Mouse (Mus musculus) forebrain, postnatal 0 days (tissue): Measurements from ENCODE around the gene Rexo1. TPM values are rescaled to one million over a fixed set of nuclear protein-coding genes. Genes with fewer than 3 reads are reported as not detected.
A peak's percentile ranks its signal among the peaks of the same experiment; 100 is the strongest.

Source experiments
- ATAC-seq: fragments of 200-750 bp; cut with Nextera tagmentation; 2 replicates; pipeline ENCODE4 v1.8.0; 2017; ENCODE audit warnings: mild to moderate bottlenecking, moderate library complexity
- DNase-seq: peaks from one replicate; pipeline ENCODE4 v3.0.0-alpha.2; 2015
- H3K27ac ChIP-seq: fragments of 300-500 bp; sonication (generic); 2 replicates; pipeline ENCODE4 v1.5.1; 2014; ENCODE audit warnings: low read depth, mild to moderate bottlenecking, antibody characterized with exemption, low read length, moderate library complexity, mixed read lengths
- H3K27me3 ChIP-seq: fragments of 300-500 bp; sonication (generic); 2 replicates; pipeline ENCODE4 v1.6.1; 2014; ENCODE audit warnings: mild to moderate bottlenecking, low read length, mixed read lengths; ENCODE audit not compliant: insufficient read depth
- H3K36me3 ChIP-seq: fragments of 300-500 bp; sonication (generic); 2 replicates; pipeline ENCODE4 v1.6.1; 2014; ENCODE audit warnings: mild to moderate bottlenecking, moderate library complexity; ENCODE audit not compliant: insufficient read depth
- H3K4me1 ChIP-seq: fragments of 300-500 bp; sonication (generic); 2 replicates; pipeline ENCODE4 v1.6.1; 2014; ENCODE audit warnings: antibody characterized with exemption; ENCODE audit not compliant: insufficient read depth
- H3K4me2 ChIP-seq: fragments of 300-500 bp; sonication (generic); 2 replicates; pipeline ENCODE4 v1.6.1; 2014; ENCODE audit warnings: low read depth, mild to moderate bottlenecking, moderate library complexity
- H3K4me3 ChIP-seq: fragments of 300-500 bp; sonication (generic); 2 replicates; pipeline ENCODE4 v1.5.1; 2014; ENCODE audit warnings: low read depth, low read length, mixed read lengths
- H3K9ac ChIP-seq: fragments of 300-500 bp; sonication (generic); 2 replicates; pipeline ENCODE4 v1.6.1; 2014; ENCODE audit warnings: mild to moderate bottlenecking
- H3K9me3 ChIP-seq: fragments of 300-500 bp; sonication (generic); 2 replicates; pipeline ENCODE4 v1.6.1; 2016; ENCODE audit warnings: low read length
- CTCF ChIP-seq: sonication (generic); IDR thresholded peaks from 2 replicates; pipeline ENCODE4 v1.5.1; 2016; ENCODE audit warnings: antibody characterized with exemption, control low read depth, low read depth
- WGBS: fragments of 180-500 bp; shearing (Covaris S2); extraction: QIAGEN DNeasy Blood & Tissue Kit; methylation state at CpG from one replicate; pipeline ENCODE4 v1.1.7; 2014; 5-methylcytosine and 5-hydroxymethylcytosine counted together
- polyA plus RNA-seq: library from polyadenylated mRNA; unstranded; fragments of >200 nt; fragmentation: Nextera tagmentation; extraction: Ambion mirVana; gene quantifications from 2 replicates; pipeline ENCODE4 v1.2.1, GENCODE M21; 2015
- total RNA-seq: library from RNA; depleted of rRNA; stranded (reverse); fragments of >200 nt; gene quantifications from 2 replicates; pipeline ENCODE4 v1.2.3, GENCODE M21; 2014

The Rexo1 gene
- total and polyA plus RNA-seq, 2 experiments from 2014 or later: 30.5 to 40.3 TPM

GRCm38 (mm10) chr10:80553575-80553974 lies 7.8 kb downstream of the Rexo1 start:
- H3K4me1 ChIP-seq: no peaks in the 10 kb centered on the region
- H3K27me3 ChIP-seq: no peaks in the 10 kb centered on the region
- H3K36me3 ChIP-seq: peaks cover 14% of the 10 kb centered on the region
- H3K9me3 ChIP-seq: no peaks in the 10 kb centered on the region
- H3K9ac ChIP-seq: no peak overlapping the region
- ATAC-seq: no peak
- 92% methylated on average over 8 of the region's 8 CpGs for WGBS
- H3K27ac ChIP-seq: no peak overlapping the region
- TF ChIP-seq CTCF: no peak
- no peak overlapping the region for H3K4me3 ChIP-seq
- no peak overlapping the region for H3K4me2 ChIP-seq
- no peak for DNase-seq

GRCm38 (mm10) chr10:80552364-80552763 lies 9.0 kb downstream of the Rexo1 start:
- DNase-seq: no peak
- Histone ChIP-seq H3K36me3 (peaks cover 25% of the 10 kb centered on the region), H3K4me3 (no peak overlapping the region), H3K4me1 (no peaks in the 10 kb centered on the region), H3K9me3 (no peaks in the 10 kb centered on the region), H3K27ac (no peak overlapping the region), H3K27me3 (no peaks in the 10 kb centered on the region), H3K9ac (no peak overlapping the region), H3K4me2 (no peak overlapping the region)
- ATAC-seq: no peak
- TF ChIP-seq CTCF: no peak
- WGBS: 63% methylated on average over 9 of the region's 9 CpGs

- H3K9ac ChIP-seq: no peak overlapping the region
- no peaks in the 10 kb centered on the region for H3K9me3 ChIP-seq
- peaks cover 53% of the 10 kb centered on the region for H3K36me3 ChIP-seq
- no peak for DNase-seq
- H3K4me3 ChIP-seq: no peak overlapping the region
- no peak overlapping the region for H3K27ac ChIP-seq
- 91% methylated on average over 21 of the region's 21 CpGs for WGBS
- ATAC-seq: no peak
- H3K4me2 ChIP-seq: no peak overlapping the region
- no peaks in the 10 kb centered on the region for H3K27me3 ChIP-seq
- no peaks in the 10 kb centered on the region for H3K4me1 ChIP-seq
- no peak for TF ChIP-seq CTCF
Measured at GRCm38 (mm10) chr10:80549279-80549678, 12.1 kb downstream of the Rexo1 start.

- peak; percentile 86 for TF ChIP-seq CTCF
- H3K36me3 ChIP-seq: peaks cover 61% of the 10 kb centered on the region
- H3K9ac ChIP-seq: no peak overlapping the region
- peak; percentile 62 for DNase-seq
- no peaks in the 10 kb centered on the region for H3K9me3 ChIP-seq
- no peak overlapping the region for H3K27ac ChIP-seq
- WGBS: 74% methylated on average over 10 of the region's 10 CpGs
- H3K4me3 ChIP-seq: no peak overlapping the region
- no peak overlapping the region for H3K4me2 ChIP-seq
- no peaks in the 10 kb centered on the region for H3K27me3 ChIP-seq
- ATAC-seq: peak; percentile 71
- no peaks in the 10 kb centered on the region for H3K4me1 ChIP-seq
Measured at GRCm38 (mm10) chr10:80548428-80549006, 12.8 kb downstream of the Rexo1 start.

GRCm38 (mm10) chr10:80547539-80547938 lies 13.8 kb downstream of the Rexo1 start:
- Histone ChIP-seq H3K36me3 (peaks cover 71% of the 10 kb centered on the region), H3K27me3 (no peaks in the 10 kb centered on the region), H3K4me3 (no peak overlapping the region), H3K4me1 (no peaks in the 10 kb centered on the region), H3K4me2 (no peak overlapping the region), H3K9me3 (no peaks in the 10 kb centered on the region), H3K27ac (no peak overlapping the region), H3K9ac (no peak overlapping the region)
- 91% methylated on average over 15 of the region's 15 CpGs for WGBS
- ATAC-seq: no peak
- DNase-seq: no peak
- TF ChIP-seq CTCF: no peak

GRCm38 (mm10) chr10:80546945-80547344 lies 14.4 kb downstream of the Rexo1 start:
- 93% methylated on average over 4 of the region's 4 CpGs for WGBS
- H3K27me3 ChIP-seq: no peaks in the 10 kb centered on the region
- no peaks in the 10 kb centered on the region for H3K4me1 ChIP-seq
- no peak overlapping the region for H3K9ac ChIP-seq
- no peak for TF ChIP-seq CTCF
- DNase-seq (no peak), ATAC-seq (no peak)
- no peak overlapping the region for H3K4me3 ChIP-seq
- no peak overlapping the region for H3K4me2 ChIP-seq
- H3K9me3 ChIP-seq: no peaks in the 10 kb centered on the region
- H3K36me3 ChIP-seq: peaks cover 77% of the 10 kb centered on the region
- H3K27ac ChIP-seq: no peak overlapping the region

GRCm38 (mm10) chr10:80545590-80545989 lies 15.8 kb downstream of the Rexo1 start:
- no peak overlapping the region for H3K27ac ChIP-seq
- no peaks in the 10 kb centered on the region for H3K27me3 ChIP-seq
- DNase-seq (no peak), ATAC-seq (no peak)
- TF ChIP-seq CTCF: no peak
- peaks cover 84% of the 10 kb centered on the region for H3K36me3 ChIP-seq
- H3K4me2 ChIP-seq: no peak overlapping the region
- no peaks in the 10 kb centered on the region for H3K9me3 ChIP-seq
- no peak overlapping the region for H3K9ac ChIP-seq
- no peak overlapping the region for H3K4me3 ChIP-seq
- 93% methylated on average over 8 of the region's 8 CpGs for WGBS
- H3K4me1 ChIP-seq: no peaks in the 10 kb centered on the region

- no peak overlapping the region for H3K4me3 ChIP-seq
- no peak overlapping the region for H3K9ac ChIP-seq
- no peak for TF ChIP-seq CTCF
- no peak overlapping the region for H3K27ac ChIP-seq
- no peaks in the 10 kb centered on the region for H3K9me3 ChIP-seq
- no peaks in the 10 kb centered on the region for H3K4me1 ChIP-seq
- H3K27me3 ChIP-seq: no peaks in the 10 kb centered on the region
- ATAC-seq (no peak), DNase-seq (no peak)
- no peak overlapping the region for H3K4me2 ChIP-seq
- WGBS: 96% methylated on average over 14 of the region's 14 CpGs
- H3K36me3 ChIP-seq: peaks cover 73% of the 10 kb centered on the region
Measured at GRCm38 (mm10) chr10:80543873-80544272, 17.5 kb downstream of the Rexo1 start.
